Mouse (Mus musculus): ENCODE data around the gene Abcb5. TPM values are rescaled to one million over a fixed set of nuclear protein-coding genes. Genes with fewer than 3 reads are reported as not detected.
A peak's percentile ranks its signal among the peaks of the same experiment; 100 is the strongest.

The Abcb5 gene
- polyA plus RNA-seq (2012; rRNA removed) (0.03 TPM in 1 of 2 replicates, not detected in the other), polyA plus RNA-seq (2014; fragmentation: Nextera tagmentation; extraction: Ambion mirVana) (not detected in 2 replicates)

GRCm38 (mm10) chr12:118966321-118966720 is at the start of gene Abcb5:
Abcb5 (minus strand) TSS chr12:118966421.
- DNase-seq (ENCODE audit: low spot score) = no peak
- Histone ChIP-seq H3K4me3 (replicated peaks; ENCODE audit: low read length) (no peak within 1 kb of the TSS), H3K4me1 (ENCODE audit: control insufficient read depth, insufficient read depth, low read length) (no peaks in the 10 kb centered on the region), H3K4me2 (replicated peaks; ENCODE audit: low read depth, low read length, severe bottlenecking) (no peak within 1 kb of the TSS), H3K36me3 (ENCODE audit: control insufficient read depth, insufficient read depth, low read length) (no peaks in the 10 kb centered on the region), H3K27ac (replicated peaks; ENCODE audit: low read depth, low read length) (no peak within 1 kb of the TSS), H3K9me3 (ENCODE audit: control insufficient read depth, low read length) (no peaks in the 10 kb centered on the region), H3K27me3 (ENCODE audit: control insufficient read depth, insufficient read depth, low read length) (no peaks in the 10 kb centered on the region), H3K9ac (ENCODE audit: low read depth, low read length, severe bottlenecking) (no peak within 1 kb of the TSS)
- 70% methylated on average over 4 of the region's 4 CpGs for WGBS
- ATAC-seq (ENCODE audit: low FRiP score, low read depth) = no peak
- TF ChIP-seq POLR2A (IDR thresholded peaks at IDR 0.05; ENCODE audit: borderline replicate concordance, extremely low read depth, insufficient read depth, insufficient read length) = no peak

- no peaks in the 10 kb centered on the region for H3K36me3 ChIP-seq (ENCODE audit: control insufficient read depth, insufficient read depth, low read length)
- no peaks in the 10 kb centered on the region for H3K9me3 ChIP-seq (ENCODE audit: control insufficient read depth, low read length)
- H3K27ac ChIP-seq (replicated peaks; ENCODE audit: low read depth, low read length) = no peak overlapping the region
- H3K4me2 ChIP-seq (replicated peaks; ENCODE audit: low read depth, low read length, severe bottlenecking) = no peak overlapping the region
- no peak overlapping the region for H3K4me3 ChIP-seq (replicated peaks; ENCODE audit: low read length)
- H3K9ac ChIP-seq (ENCODE audit: low read depth, low read length, severe bottlenecking) = no peak overlapping the region
- no peak for TF ChIP-seq POLR2A (IDR thresholded peaks at IDR 0.05; ENCODE audit: borderline replicate concordance, extremely low read depth, insufficient read depth, insufficient read length)
- no peaks in the 10 kb centered on the region for H3K4me1 ChIP-seq (ENCODE audit: control insufficient read depth, insufficient read depth, low read length)
- ATAC-seq (ENCODE audit: low FRiP score, low read depth) (no peak), DNase-seq (ENCODE audit: low spot score) (no peak)
- 63% methylated on average over 2 of the region's 2 CpGs for WGBS
- H3K27me3 ChIP-seq (ENCODE audit: control insufficient read depth, insufficient read depth, low read length) = no peaks in the 10 kb centered on the region
Observed at GRCm38 (mm10) chr12:118999230-118999629, 33.0 kb upstream of the Abcb5 start.

- 60% methylated on average over 1 of the region's 1 CpGs for WGBS
- Histone ChIP-seq H3K27ac (replicated peaks; ENCODE audit: low read depth, low read length) (no peak overlapping the region), H3K27me3 (ENCODE audit: control insufficient read depth, insufficient read depth, low read length) (no peaks in the 10 kb centered on the region), H3K9ac (ENCODE audit: low read depth, low read length, severe bottlenecking) (no peak overlapping the region), H3K9me3 (ENCODE audit: control insufficient read depth, low read length) (no peaks in the 10 kb centered on the region), H3K36me3 (ENCODE audit: control insufficient read depth, insufficient read depth, low read length) (no peaks in the 10 kb centered on the region), H3K4me2 (replicated peaks; ENCODE audit: low read depth, low read length, severe bottlenecking) (no peak overlapping the region), H3K4me1 (ENCODE audit: control insufficient read depth, insufficient read depth, low read length) (no peaks in the 10 kb centered on the region), H3K4me3 (replicated peaks; ENCODE audit: low read length) (no peak overlapping the region)
- DNase-seq (ENCODE audit: low spot score) (peak; percentile 11), ATAC-seq (ENCODE audit: low FRiP score, low read depth) (no peak)
- TF ChIP-seq POLR2A (IDR thresholded peaks at IDR 0.05; ENCODE audit: borderline replicate concordance, extremely low read depth, insufficient read depth, insufficient read length) = no peak
Observed at GRCm38 (mm10) chr12:118994328-118995166, 28.3 kb upstream of the Abcb5 start.

DNA sequence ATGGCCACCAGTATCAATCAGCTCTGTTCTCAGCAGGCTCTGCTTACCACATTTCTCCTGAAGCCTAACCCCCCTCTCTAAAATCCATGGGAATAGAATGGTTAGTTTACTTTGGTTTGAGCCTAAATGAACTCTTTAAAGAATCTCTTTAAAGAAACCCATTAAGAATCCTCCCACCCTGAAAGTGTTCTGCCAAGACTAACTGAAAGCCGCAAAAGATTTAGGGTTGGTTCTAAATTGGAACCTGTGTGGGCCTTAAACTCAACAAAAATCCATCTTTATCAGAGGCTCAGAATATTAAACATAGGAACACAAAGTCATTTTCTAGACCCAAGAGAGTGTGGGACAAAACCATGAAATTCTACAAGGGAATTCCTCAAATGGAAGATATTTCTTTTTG is 18.6 kb upstream of the Abcb5 start:
- Histone ChIP-seq H3K9me3 (ENCODE audit: control insufficient read depth, low read length) (no peaks in the 10 kb centered on the region), H3K27ac (replicated peaks; ENCODE audit: low read depth, low read length) (no peak overlapping the region), H3K36me3 (ENCODE audit: control insufficient read depth, insufficient read depth, low read length) (no peaks in the 10 kb centered on the region), H3K27me3 (ENCODE audit: control insufficient read depth, insufficient read depth, low read length) (no peaks in the 10 kb centered on the region), H3K4me2 (replicated peaks; ENCODE audit: low read depth, low read length, severe bottlenecking) (no peak overlapping the region), H3K4me1 (ENCODE audit: control insufficient read depth, insufficient read depth, low read length) (no peaks in the 10 kb centered on the region), H3K4me3 (replicated peaks; ENCODE audit: low read length) (no peak overlapping the region), H3K9ac (ENCODE audit: low read depth, low read length, severe bottlenecking) (no peak overlapping the region)
- ATAC-seq (ENCODE audit: low FRiP score, low read depth) (no peak; the same call in 1 of the 2 replicates), DNase-seq (ENCODE audit: low spot score) (peak; percentile 12)
- 50% methylated on average over 1 of the region's 1 CpGs for WGBS
- no peak for TF ChIP-seq POLR2A (IDR thresholded peaks at IDR 0.05; ENCODE audit: borderline replicate concordance, extremely low read depth, insufficient read depth, insufficient read length)

- TF ChIP-seq POLR2A (IDR thresholded peaks at IDR 0.05; ENCODE audit: borderline replicate concordance, extremely low read depth, insufficient read depth, insufficient read length) = no peak
- no peaks in the 10 kb centered on the region for H3K9me3 ChIP-seq (ENCODE audit: control insufficient read depth, low read length)
- ATAC-seq (ENCODE audit: low FRiP score, low read depth) = peak; percentile 72
- DNase-seq (ENCODE audit: low spot score) = peak; percentile 91
- no peaks in the 10 kb centered on the region for H3K4me1 ChIP-seq (ENCODE audit: control insufficient read depth, insufficient read depth, low read length)
- no peak overlapping the region for H3K27ac ChIP-seq (replicated peaks; ENCODE audit: low read depth, low read length)
- no peaks in the 10 kb centered on the region for H3K36me3 ChIP-seq (ENCODE audit: control insufficient read depth, insufficient read depth, low read length)
- no peaks in the 10 kb centered on the region for H3K27me3 ChIP-seq (ENCODE audit: control insufficient read depth, insufficient read depth, low read length)
- no peak overlapping the region for H3K9ac ChIP-seq (ENCODE audit: low read depth, low read length, severe bottlenecking)
- 22% methylated on average over 13 of the region's 13 CpGs for WGBS
- peak overlapping the region; percentile 32 for H3K4me2 ChIP-seq (replicated peaks; ENCODE audit: low read depth, low read length, severe bottlenecking)
- H3K4me3 ChIP-seq (replicated peaks; ENCODE audit: low read length) = no peak overlapping the region
Observed at GRCm38 (mm10) chr12:118930386-118931318, 35.6 kb downstream of the Abcb5 start.

All from limb, embryonic 14.5 days (tissue).